Mouse (Mus musculus) cerebellum, postnatal 4 days (tissue): ENCODE results near the gene Slc25a22.
"Not testable (repeated sequence)": the region's sequence is repeated elsewhere in the genome, so short reads cannot be mapped to it uniquely, and the experiment has no call there.

ENCODE experiments used
- DNase-seq, 2 experiments: peaks; one replicate each; pipeline ENCODE4 v3.0.0; 2022; ENCODE audit warnings: low spot score in 2 of 2, mixed read lengths in 1 of 2

Slc25a22 gene

DNA sequence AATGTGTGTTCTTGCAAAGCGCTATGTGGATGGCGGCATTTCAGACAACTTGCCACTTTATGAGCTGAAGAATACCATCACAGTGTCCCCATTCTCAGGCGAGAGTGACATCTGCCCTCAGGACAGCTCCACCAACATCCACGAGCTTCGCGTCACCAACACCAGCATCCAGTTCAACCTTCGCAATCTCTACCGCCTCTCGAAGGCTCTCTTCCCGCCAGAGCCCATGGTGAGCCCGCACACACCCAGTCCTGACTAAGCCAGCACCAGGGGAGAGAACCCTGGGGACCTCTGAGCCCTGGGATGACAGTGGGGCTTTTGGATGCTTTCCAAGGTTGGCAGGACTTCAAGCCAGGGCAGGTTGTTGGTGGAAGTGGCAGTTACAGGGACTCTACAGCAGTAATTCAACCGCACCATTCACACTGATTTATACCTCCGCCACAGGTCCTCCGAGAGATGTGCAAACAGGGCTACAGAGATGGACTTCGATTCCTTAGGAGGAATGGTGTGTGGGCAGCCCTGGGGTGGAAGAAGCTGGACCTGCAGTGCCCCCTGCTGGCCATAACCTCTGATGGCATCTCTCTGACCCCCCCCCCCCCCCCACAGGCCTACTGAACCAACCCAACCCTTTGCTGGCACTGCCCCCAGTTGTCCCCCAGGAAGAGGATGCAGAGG is 20.4 kb upstream of the Slc25a22 start:
- no peak for DNase-seq

DNA sequence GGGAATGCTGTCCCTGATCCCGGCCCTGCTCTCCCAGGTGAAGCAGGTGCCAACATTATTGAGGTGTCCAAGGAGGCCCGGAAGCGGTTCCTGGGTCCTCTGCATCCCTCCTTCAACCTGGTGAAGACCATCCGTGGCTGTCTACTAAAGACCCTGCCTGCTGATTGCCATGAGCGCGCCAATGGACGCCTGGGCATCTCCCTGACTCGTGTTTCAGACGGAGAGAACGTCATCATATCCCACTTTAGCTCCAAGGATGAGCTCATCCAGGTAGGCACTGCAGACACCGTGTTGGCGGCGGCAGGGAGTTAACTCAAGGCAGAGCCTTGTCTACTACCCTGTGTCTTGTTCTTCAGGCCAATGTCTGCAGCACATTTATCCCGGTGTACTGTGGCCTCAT is 19.5 kb upstream of the Slc25a22 start:
- DNase-seq = no peak

DNA sequence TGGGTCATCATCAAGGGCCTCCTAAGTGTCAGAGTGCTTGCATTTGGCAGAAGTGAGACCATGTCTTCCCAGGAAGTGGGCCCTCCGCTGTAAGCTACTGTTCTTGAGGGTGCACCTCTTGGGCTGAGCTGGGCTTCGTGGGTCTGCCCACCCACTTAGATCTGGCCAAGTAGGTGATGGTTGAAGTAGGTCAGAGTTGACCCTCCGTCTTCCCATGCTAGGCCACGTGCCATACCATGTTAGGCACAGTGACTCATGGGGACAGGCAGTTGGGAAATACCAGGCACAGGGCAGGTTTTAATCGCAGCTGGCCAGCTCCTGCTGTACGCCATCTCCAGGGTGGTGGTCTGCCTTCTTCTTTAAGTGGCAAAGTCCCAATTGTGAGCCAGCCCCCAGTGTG is 19.0 kb upstream of the Slc25a22 start:
- DNase-seq = no peak

DNA sequence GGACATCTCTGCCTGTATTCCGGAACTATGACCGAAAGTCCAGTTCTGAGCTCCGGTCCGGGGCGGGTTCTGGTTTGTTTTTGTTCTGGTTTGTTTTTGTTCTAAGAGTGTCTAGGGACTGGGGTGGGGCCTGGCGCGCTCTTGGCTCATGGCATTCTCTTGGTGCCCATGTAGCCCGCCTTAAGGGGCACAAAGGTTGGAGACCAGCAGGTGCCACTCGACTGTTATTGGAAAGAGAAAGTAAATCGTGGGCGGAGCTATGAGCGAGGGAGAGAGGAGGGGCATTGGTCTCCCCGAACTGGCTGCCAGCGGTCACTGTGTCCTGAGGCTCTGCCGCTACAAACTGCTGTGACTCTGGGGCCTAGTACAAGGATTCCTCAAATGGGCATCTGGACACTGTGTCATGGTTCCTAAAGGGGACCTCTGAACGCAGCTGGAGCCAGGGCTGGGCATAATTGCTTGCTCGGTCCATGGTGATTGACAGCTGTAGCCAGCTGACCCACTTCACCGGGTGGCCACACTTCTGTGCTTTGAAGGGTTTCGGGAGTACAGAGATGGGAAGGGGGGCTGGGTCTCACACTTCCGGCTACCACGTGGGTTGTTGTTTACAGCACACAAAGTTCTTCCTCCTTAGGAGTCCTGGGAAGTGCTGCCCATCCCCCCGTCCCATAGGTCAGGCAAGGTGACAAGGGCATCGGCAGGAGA is 18.1 kb upstream of the Slc25a22 start:
- no peak for DNase-seq

DNA sequence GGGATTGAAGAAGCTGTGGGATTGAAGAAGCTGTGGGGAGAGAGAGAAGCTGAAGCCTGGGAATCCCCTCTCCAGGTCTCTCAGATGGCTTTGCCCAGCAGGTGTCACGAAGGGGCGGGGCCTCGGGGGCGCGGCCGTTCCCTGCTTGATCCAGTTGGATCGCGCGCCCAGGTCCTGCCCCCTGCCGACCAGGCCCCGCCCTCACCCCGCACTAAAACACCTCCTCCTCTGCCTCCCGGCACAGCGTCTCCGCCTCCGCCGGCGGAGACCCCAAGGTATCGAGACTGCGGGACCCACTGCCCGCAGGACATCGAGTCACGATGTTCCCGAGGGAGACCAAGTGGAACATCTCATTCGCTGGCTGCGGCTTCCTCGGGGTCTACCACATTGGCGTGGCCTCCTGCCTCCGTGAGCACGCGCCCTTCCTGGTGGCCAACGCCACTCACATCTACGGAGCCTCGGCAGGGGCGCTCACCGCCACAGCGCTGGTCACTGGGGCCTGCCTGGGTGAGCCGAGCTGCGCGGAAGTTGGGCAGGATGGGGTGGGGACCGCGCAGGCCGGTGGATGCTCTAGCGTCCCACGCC is 17.4 kb upstream of the Slc25a22 start, which contains the start of gene Pnpla2:
Gene Pnpla2, plus strand, starts transcription at position 232 of the 585 bp plus-strand sequence.
- DNase-seq = peak; percentile 85 to 91

DNA sequence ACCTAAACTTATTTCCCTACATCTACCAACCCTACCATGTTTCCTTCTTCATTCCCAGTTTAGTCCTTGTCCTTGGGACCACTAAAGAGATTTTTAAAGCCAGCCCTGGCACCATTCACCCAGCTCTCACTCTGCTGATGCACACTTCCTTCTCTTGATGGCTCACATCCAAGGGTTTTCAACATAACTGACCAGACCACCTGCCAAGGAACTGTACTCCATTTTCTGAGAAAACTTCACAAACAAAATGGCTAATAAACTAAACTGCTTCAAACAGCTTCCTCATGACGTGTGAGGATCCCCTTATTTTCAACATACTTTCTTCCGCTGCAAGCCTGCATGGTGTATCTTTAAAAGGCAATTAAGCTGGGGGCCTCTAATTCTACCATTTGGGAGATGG is 15.9 kb upstream of the Slc25a22 start:
- DNase-seq = no peak

DNA sequence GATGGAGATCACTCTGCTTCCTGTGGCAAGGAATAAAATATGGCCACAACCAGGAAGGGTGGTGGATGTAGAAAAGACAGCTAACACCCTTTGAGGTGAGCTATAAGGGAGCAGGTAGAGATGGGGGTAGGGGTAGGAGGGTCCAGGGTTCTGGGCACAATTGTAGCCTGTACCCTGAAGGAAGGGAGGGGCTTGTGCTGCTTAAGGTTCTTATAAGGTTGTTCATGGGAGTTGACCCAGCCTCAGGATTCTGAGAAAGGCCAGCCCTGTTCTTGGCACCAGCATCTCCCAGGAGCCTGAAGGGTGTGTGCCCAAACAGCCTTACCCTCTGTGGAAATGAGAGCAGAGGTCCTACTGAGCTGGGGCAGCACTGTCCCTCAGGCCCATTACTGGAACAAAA is 14.2 kb upstream of the Slc25a22 start:
- DNase-seq = no peak

DNA sequence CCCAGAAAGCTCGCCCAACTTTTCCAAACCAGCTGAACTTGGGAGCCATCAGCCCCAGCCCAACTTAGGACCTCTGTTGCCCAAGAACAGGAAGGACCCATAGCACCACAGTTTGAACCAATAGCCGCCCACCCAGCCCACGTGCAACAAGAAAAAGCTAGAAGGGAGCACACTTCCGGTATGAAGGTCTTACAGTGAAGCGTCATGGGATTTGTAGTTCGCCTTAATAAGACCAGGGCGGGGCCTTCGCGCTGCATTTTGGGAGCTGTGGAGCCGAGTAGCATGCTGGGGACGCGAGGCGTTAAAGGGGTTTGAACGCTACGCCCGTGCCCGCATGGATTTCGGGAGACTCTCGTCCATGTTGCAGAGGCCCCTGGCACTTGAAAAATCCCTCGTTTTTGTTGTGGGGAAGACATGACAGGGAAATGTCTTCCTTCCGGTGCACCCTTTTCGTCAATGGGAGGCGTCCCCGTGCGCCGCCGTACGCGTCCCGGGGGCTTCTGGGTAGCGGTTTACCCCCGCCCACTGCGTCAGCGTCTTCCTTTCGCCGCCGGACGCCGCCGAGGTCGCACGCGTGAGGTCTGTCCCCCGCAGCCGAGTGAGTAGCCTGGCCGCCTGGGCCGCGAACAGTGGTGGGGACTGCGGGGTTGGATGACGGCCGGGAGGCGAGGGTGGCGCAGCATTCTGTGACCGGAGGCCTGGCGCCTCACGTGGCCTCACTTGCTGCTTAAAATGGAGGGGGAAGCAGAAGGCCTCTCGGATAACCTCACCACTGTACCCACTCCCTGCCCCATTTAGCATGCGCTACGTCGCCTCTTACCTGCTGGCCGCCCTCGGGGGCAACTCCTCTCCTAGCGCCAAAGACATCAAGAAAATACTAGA is 9.7 kb upstream of the Slc25a22 start, which contains the start of gene Rplp2:
Gene Rplp2, plus strand, starts transcription at position 261 of the 882 bp plus-strand sequence.
- DNase-seq = peak; percentile 79 to 91

DNA sequence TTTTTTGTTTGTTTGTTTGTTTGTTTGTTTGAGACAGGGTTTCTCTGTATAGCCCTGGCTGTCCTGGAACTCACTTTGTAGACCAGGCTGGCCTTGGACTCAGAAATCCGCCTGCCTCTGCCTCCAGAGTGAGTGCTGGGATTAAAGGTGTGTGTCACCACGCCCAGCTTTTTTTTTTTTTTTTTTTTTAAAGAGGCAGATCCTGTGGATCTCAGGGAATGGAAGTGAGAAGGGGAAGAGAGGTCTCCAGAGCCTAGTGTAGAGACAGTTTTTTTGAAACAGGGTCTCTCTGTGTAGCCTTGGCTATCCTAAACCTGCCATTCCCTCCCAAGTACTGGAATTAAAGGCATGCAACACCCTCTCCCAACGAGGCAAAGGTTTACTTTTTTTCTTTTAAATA is 8.7 kb upstream of the Slc25a22 start:
- DNase-seq = not testable (repeated sequence)

DNA sequence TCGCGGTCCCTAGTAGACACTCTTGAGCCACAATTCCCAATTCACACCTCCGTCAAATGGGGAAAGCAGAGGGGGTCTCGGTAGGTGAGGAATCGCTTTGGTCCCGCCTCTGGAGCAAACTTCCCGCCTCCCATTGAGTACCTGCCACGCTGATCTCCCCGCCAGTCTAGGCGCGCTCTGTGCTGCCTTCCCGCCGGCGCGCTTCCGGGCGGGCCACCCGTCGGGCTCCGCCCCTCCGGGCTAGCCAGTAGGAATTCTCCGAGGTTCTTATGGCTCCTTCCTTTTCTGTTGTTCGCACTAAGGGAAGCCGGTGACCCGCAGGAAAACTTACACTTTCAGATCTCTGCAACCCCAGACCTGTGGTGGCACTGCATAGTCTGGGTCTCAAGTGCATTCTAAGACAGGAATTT is 6.1 kb upstream of the Slc25a22 start, which contains the start of gene Pidd1:
Gene Pidd1, minus strand, starts transcription at position 198 of the 410 bp plus-strand sequence.
- DNase-seq = peak in 1 of 2 experiments; percentile 30

DNA sequence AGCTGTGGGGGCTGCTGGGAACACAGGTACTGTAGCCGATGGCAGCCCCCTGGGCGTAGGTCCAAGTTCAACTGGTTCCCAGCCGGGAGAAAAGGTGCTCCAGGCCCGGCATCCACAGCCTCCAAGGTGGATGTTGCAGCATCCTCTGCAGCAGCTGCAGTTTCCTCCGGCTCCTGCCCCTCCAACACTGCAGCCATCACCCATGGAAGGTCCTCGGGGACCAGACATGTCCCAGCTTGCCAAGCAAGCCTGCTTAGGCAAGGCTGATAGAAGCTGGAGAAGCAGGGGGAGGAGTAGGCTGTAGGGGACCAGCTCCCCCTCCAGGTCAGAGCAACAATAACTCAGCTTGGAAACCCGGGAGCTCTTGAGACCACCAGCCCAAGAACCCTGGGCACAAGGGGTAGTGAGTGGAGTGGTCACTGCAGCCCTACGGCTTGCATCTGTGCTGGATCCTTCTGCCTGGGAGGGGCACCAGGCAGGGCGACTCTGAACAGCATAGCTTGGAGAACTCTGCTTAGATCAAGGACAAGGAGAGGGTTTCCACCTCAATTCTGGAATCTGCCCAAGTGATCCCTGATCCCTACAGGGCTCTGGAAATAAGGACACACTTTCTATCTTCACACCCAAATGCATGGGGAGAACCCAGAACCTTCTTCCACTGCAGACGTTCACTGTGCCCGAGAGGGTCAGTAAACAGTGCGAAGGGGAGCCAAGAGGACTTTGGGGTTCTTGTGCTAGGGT is 5.6 kb upstream of the Slc25a22 start:
- DNase-seq = peak in 1 of 2 experiments; percentile 29

DNA sequence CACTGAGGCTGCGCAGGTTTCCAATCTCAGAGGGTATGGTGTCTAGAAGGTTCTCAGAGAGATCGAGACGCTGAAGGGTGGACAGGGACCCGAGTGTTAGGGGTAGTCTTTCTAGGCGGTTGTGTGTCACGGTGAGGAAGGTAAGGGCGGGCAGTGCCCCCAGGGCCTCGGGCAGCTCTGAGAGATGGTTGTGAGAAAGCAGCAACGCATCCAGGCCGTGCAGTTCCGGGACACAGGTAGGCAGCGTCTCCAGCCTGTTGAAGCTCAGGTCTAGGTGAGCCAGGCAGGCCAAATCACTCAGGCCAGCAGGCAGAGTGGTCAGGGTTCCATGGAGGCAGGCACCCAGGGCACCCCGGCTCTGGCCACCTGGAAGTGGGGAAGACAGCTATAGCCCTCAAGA is 4.5 kb upstream of the Slc25a22 start:
- no peak for DNase-seq

DNA sequence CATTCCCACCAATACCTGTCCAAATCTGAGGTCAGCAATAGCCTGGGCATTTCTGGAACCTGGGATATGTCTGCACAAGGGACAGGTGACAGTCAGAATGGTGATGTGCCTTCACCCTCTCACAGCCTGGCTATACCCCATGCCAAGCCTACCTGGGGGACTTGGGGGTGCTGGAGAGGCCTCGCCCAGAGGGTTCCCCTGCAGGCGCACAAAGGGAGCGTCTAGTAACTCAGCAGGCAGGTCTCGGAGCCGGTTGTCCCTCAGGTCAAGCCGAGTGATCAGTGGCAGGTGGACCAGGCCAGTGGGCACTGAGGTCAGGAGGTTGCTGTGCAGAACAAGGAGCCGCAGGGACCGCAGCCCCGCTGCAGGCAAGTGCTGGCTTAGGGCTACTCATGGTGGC is 3.8 kb upstream of the Slc25a22 start:
- no peak for DNase-seq

DNA sequence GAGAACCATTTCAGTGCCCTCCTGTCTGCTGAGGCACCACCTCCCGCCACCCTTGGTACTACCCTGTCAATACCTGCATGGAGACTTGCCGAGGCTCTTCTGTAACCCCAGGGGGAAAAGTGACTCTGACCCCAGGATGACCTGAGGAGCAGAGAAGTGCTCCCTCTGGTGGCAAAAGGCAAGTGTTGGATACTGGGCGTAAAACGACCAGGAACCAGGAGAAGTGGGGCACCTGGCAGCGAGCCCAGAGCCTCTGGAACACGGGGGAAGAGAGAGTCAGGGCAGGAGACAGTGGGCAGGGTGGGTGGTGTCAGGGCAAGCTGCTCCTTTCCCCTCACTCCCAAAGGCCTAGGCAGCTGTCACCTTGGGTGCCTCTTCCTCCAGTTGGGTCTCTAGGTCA is 2.9 kb upstream of the Slc25a22 start:
- peak in 1 of 2 experiments; percentile 57 for DNase-seq

DNA sequence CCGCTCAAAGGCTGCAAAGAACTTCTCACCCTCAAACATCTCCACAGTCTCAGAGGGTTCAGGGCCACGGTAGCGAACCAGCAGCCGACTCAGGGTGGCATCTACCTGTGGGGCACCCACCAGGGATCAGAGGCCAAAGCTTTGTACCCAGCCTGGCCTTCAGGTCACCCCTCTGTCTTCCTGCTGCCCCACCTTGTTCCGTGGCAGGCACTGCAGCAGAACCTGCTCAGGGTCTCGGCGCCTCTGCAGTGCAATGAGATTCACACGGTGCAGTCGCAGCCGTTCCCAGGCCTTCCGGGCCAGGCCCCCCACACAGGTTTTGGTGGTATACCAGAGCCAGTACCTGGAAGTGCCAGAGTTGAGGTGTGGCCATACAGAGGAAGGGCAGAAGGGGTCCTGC is 2.1 kb upstream of the Slc25a22 start:
- no peak for DNase-seq

DNA sequence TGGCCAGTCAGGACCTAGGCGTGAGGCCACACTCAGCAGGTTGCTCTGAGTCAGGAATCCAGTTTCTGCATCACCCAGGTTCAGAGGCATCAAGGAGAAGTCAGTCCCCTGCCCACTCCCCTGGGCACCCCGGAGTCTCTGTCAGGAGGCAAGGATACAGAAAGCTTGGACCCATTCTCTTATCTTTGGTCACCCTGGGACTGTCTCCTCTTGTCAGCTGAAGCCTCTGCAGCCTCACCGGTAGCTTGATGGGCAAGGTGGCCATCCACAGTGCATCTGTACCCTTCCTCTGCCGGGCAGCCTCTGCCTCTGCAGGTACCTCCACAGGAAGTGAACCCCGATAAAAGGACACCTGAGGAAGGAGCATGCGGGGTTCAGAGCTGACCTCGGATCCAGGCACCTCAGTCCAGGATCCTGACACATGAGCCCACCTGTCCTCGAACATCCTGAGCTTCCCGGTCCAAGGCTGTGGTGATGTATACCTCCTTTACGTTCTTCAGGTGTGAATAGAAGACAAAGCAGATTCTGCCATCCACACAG is 1.5 kb upstream of the Slc25a22 start:
- DNase-seq = no peak

DNA sequence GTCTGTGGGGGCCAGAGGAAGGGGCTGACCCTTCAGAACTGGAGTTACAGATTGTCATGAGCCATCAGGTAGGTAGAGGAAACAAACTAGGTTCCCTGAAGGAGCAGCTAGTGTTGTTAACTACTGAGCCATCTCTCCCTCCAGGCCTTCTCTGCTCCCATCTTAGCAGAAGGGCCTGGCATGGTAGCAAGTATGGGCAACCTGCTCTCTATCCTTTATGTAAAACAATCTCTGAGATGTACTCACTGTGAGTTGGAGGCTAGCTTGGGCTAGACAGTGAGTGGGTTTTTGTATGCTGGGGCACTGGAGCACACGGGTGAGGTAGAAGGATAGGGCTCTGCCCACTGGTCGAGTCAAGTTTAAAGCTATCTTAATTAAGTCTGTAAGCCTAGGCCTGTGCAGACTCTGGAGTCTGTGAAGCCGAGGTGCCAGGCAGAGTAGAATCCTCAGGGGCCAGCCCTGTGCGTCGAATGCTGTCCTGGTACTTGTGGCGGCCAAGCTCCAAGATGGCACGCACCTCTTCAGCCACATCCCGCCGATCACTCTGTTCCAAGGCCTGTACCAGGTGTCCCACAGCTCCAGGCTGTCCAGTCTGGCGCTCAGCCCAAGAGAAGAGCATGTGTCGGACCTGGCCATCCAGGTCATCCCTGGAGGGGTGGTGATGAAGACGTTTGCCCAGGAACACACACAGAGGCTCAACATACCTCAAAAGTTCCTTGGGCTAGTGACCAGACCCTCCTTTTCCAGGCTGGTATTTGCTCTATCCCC is 693 bp upstream of the Slc25a22 start:
- no peak for DNase-seq

DNA sequence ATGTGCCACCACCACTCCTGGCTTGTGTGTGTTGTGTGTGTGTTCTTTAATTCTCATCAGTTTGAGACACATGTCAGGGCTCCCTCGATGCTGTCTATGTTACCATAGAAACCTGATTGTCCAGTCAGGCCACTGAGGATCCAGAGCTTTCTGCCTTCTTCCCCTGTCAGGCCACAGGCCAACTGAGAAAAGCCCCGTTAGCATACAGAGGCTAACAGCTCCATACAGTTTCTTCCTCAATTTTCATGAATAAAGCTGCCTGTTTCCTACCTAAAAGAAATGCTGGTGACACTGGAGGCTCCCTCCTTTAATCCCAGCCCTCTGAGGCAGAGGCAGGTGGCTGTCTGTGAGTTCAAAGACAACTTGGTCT is 1.2 kb downstream of the Slc25a22 start:
- DNase-seq = no peak

DNA sequence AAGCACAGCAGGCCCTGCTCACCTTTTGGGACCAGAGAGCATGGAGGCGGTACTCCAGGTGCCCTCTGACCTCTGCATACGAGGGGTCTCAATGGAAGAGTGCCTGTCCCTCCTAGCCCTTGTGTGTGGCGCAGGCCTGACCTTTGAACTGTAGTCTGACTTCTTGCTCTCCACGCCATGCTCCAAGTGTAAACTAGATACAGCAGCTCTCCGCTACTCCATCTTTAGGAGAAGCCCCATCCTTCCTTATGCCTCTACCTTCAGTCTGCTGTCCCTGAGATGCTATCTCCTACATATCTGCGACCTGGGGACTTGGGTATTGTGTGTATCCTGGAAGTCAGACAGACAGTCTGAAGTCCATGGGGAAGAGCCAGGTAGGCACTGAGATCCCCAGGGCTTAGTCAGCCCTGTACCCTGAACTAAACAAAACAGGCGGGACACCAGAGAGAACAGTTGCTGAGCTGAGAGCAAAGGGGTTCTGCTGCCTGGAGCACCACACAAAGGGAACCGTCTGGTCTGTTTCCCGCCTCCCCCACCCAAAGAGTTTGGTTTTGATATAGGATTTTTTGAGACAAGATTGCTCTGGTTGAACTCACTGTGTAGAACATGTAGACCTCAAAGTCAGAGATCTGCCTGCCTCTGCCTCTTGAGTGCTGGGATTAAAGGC is 1.7 kb downstream of the Slc25a22 start:
- no peak for DNase-seq
